Mouse (Mus musculus) embryonic facial prominence, embryonic 10.5 days (tissue): Measurements from ENCODE around the gene Cul7. TPM values are rescaled to one million over a fixed set of nuclear protein-coding genes. Genes with fewer than 3 reads are reported as not detected.

Experiments
- DNase-seq: peaks from one replicate; pipeline ENCODE4 v3.0.0-alpha.2; 2017; ENCODE audit warnings: low spot score
- H3K27ac ChIP-seq: fragments of 300-500 bp; sonication (generic); replicated peaks from 2 replicates; pipeline ENCODE4 v1.5.1; 2016; ENCODE audit warnings: mild to moderate bottlenecking
- H3K27me3 ChIP-seq: fragments of 300-500 bp; sonication (generic); replicated peaks from 2 replicates; pipeline ENCODE4 v1.6.1; 2016; ENCODE audit warnings: low read depth, mild to moderate bottlenecking; ENCODE audit not compliant: poor library complexity, severe bottlenecking
- H3K36me3 ChIP-seq: fragments of 300-500 bp; sonication (generic); replicated peaks from 2 replicates; pipeline ENCODE4 v1.6.1; 2016; ENCODE audit warnings: mild to moderate bottlenecking, moderate library complexity
- H3K4me1 ChIP-seq: fragments of 300-500 bp; sonication (generic); 2 replicates; pipeline ENCODE4 v1.6.1; 2016
- H3K4me3 ChIP-seq: fragments of 300-500 bp; sonication (generic); 2 replicates; pipeline ENCODE4 v1.5.1; 2016; ENCODE audit warnings: mild to moderate bottlenecking, moderate library complexity
- H3K9me3 ChIP-seq: fragments of 300-500 bp; sonication (generic); 2 replicates; pipeline ENCODE4 v1.6.1; 2016; ENCODE audit warnings: mild to moderate bottlenecking
- WGBS: fragments of 180-500 bp; shearing (Covaris S2); methylation state at CpG from one replicate; pipeline ENCODE4 v1.1.7; 2016; 5-methylcytosine and 5-hydroxymethylcytosine counted together
- polyA plus RNA-seq: library from polyadenylated mRNA; unstranded; fragments of >200 nt; fragmentation: Nextera tagmentation; extraction: Ambion mirVana; gene quantifications from 2 replicates; pipeline ENCODE4 v1.2.1, GENCODE M21; 2016

Gene Cul7
- polyA plus RNA-seq, 1 experiment from 2014 or later: 46.9 TPM

DNA sequence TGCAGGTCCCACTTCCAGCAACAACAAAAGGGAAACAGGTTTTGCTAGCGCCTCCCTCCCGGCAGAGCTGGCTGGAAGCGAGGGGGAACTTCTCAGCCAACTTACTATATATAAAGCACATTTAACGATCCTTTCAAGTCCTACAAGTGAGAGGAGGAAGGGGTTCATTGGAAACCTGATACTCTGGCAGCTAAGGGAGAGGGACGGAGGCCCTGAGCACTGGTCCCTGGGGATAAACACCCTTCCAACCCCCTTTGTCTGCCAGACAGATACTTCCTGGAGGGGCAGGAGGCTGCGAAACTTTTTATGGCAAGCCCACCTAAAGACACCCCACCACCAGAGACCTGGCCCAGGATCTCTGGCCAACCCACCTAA, 31.8 kb upstream of the Cul7 start:
- WGBS: 6% methylated on average over 6 of the region's 6 CpGs
- Histone ChIP-seq H3K4me3 (peak overlapping the region; percentile 47), H3K9me3 (no peaks in the 10 kb centered on the region), H3K27me3 (no peaks in the 10 kb centered on the region), H3K36me3 (peaks cover 5% of the 10 kb centered on the region; the same call in 1 of the 2 replicates), H3K4me1 (peaks cover 96% of the 10 kb centered on the region), H3K27ac (peak overlapping the region; percentile 96)
- DNase-seq: no peak

DNA sequence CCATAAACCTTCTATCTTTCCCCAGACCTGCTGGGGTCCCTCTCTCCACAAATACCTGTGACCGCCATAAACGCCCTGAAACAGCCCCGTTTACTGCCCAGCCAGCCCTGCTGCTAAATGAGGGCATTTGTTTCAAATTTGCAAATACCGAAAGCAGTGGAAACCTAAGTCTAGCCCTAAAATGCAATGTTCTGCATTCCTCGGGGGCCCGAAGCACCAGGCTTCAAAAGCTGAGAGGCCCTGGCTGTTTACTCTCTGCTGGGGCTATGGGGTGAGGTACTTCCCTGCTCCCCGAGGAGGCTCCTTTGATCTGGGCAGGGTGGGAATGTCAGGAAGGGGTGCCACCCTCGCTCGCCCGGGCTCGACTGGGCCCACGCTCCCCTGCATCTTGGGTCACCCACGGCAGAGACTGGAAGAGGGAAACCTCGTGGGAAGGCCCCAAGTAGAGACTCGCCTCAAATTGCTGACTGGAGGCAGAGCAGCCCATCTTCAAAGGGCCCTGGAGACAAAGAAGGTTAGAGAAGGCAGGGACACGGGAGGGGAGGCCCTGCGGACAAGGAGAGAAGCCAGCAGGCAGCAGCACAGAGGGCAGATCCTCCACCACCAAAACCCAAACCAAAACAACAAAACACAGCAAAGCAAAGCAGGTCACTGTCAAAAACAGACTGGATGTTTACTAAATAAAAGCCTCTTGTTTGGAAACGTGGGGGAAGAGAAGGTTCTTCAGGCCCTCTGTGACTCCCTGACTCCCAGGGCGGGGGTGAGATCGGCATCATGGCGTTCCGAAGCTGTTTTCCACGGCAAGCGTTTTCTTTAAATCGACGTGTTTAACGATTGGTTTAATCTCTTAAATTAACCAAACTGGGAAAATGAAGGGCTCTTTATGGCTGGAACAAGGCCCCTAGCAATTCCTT, 31.1 kb upstream of the Cul7 start:
- H3K9me3 ChIP-seq: no peaks in the 10 kb centered on the region
- H3K4me1 ChIP-seq: peaks cover 96% of the 10 kb centered on the region
- no peaks in the 10 kb centered on the region for H3K27me3 ChIP-seq
- 4% methylated on average over 27 of the region's 27 CpGs for WGBS
- peaks cover 5% of the 10 kb centered on the region; the same call in 1 of the 2 replicates for H3K36me3 ChIP-seq
- peak overlapping the region; percentile 47 for H3K4me3 ChIP-seq
- peak overlapping the region; percentile 96 for H3K27ac ChIP-seq
- peak; percentile 67 for DNase-seq

DNA sequence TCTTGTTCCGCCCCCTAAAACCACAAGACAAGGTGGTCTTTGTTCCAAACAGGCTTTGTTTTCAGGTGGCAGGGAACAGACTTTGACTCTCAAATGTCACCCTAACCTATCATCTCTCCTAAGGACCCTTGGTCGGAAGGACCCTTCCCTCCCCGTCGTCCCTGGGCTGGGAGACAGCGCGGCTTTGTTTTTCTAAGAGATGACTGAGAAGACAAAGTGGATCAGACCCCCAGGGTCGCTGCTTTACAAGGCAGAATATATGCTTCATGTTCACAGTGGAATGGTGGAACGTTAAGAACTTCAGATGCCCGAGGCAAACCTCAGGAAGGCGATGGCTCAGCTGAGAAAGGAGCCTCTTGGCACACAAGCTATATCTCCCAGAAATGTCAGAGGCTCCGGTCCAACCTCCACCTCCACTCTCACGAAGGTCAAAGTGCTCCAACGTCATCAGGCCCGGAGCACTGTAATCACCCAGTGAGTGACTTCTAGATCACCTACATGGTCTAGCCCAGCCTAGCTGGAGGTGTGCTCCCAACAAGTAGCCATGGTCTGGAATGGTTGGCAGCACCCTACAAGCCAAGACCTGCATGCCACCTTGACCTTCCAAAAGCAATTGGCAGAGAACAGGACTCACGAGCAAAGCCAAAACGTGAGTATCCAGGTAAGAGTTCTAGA, 30.3 kb upstream of the Cul7 start:
- Histone ChIP-seq H3K4me1 (peaks cover 98% of the 10 kb centered on the region), H3K9me3 (no peaks in the 10 kb centered on the region), H3K4me3 (peak overlapping the region; percentile 47), H3K27me3 (no peaks in the 10 kb centered on the region), H3K27ac (peak overlapping the region; percentile 96), H3K36me3 (peaks cover 5% of the 10 kb centered on the region; the same call in 1 of the 2 replicates)
- DNase-seq: peak; percentile 42
- 23% methylated on average over 16 of the region's 16 CpGs for WGBS

DNA sequence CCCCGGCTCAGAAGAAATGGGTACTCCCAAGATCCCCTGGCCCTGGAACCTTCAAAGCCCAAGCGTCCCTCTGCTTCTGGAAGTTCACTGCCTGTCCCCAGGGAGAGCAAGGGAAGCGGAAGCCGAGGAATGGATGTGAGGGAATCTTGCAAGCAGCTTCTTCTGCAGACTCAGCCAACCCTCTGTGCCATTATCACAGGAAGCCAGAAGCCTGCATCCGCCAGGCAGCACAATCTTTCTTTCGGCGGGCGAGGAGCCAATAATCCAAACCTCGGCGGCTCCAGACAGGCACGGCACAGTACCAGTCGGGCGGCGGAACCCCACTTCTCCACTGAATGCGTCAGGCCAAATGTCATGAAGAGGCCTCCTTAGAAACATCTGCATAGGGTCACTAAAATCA, 28.8 kb upstream of the Cul7 start:
- Histone ChIP-seq H3K4me1 (peaks cover 100% of the 10 kb centered on the region), H3K27me3 (no peaks in the 10 kb centered on the region), H3K27ac (peak overlapping the region; percentile 10; the same call in 1 of the 2 replicates)

DNA sequence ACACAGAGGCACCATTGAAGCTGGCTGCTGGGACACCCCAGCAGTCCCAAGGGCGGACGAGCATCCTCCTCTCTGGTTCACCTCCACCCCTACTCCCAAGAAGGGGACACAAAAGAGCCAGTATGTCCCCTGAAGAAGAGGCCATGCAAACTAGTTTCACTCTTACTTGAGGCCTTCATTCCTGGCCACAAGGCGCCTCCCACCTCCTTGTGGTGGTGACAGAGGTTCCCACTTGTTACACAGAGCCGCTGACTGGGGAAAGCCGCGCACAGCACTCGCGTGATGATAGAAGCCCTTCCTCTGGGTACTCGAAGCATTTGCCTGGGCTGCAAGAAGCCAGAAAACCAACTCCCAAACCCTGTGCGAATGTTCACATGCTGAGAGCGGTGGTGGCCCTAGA, 27.9 kb upstream of the Cul7 start:
- Histone ChIP-seq H3K4me3 (0 out of 2 replicates have a peak overlapping the region, but pooled peaks have one; percentile 18), H3K27ac (peak overlapping the region; percentile 70), H3K9me3 (no peaks in the 10 kb centered on the region), H3K27me3 (no peaks in the 10 kb centered on the region), H3K36me3 (peaks cover 5% of the 10 kb centered on the region; the same call in 1 of the 2 replicates), H3K4me1 (peaks cover 100% of the 10 kb centered on the region)
- 76% methylated on average over 11 of the region's 11 CpGs for WGBS
- no peak for DNase-seq

More for the DNA sequence above, 28.8 kb upstream of the Cul7 start:
- no peak for DNase-seq
- 79% methylated on average over 15 of the region's 15 CpGs for WGBS
- no peak overlapping the region for H3K4me3 ChIP-seq
- no peaks in the 10 kb centered on the region for H3K9me3 ChIP-seq
- H3K36me3 ChIP-seq: peaks cover 5% of the 10 kb centered on the region; the same call in 1 of the 2 replicates

DNA sequence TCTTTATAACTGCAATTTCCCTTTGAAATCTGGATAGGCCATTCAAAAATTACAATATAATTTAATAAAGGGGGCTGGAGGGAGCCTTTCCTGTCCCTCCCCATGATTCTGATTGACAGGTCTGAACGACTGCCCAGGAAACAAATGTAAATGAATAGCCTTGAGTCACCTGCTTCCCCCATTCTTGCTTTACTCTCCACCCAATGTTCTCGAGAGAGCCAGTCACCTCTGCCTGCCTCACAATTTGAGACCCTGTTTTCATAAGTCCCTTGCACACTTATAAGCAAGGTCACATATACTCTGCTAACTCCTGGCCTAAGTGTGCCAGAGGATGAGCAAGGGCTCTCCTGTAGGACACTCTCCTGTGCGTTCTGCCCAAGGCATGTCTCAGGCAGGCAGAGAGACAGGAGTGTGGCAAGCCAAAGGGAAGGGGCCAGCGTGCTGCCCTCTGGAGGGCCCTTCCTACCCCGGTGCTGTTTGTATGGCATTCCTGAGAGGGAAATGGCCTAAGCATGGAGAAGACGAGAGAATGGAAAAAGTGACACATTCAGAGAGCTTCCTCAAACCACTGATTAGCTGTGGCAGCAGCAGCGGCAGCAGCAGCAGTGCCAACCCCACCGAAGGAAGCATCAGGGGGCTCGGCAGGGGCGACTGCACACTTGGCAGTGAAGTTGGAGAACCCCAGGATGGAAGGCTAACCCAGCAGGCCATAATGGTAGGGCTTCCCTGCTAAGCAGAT, 26.1 kb upstream of the Cul7 start:
- 32% methylated on average over 10 of the region's 10 CpGs for WGBS
- peak overlapping the region; percentile 21 for H3K27ac ChIP-seq
- peaks cover 95% of the 10 kb centered on the region for H3K4me1 ChIP-seq
- H3K27me3 ChIP-seq: no peaks in the 10 kb centered on the region
- DNase-seq: no peak
- H3K9me3 ChIP-seq: no peaks in the 10 kb centered on the region
- H3K36me3 ChIP-seq: peaks cover 5% of the 10 kb centered on the region; the same call in 1 of the 2 replicates
- peak overlapping the region; percentile 19; the same call in 1 of the 2 replicates for H3K4me3 ChIP-seq

DNA sequence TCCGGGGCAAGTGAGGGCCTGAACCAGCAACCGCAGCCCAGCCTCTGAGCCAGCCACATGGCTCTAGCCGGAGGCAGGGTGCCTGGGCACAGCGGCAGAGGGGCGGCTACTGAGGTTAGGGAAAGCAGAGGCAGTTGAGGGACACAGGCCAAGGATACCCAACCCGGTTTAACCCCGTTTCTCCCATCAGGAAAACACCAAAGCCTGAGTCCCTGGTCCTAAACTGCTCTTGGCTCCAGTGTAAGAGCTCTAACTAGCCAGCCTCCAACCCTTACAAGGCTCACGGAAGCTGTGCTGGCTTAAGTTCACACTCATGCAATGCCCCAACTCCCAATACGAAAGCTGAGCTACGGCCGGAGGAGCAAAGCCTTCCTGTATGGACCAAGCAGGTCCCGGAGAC, 25.5 kb upstream of the Cul7 start:
- Histone ChIP-seq H3K4me1 (peaks cover 94% of the 10 kb centered on the region), H3K4me3 (peak overlapping the region; percentile 19; the same call in 1 of the 2 replicates)
- WGBS: 65% methylated on average over 12 of the region's 12 CpGs

DNA sequence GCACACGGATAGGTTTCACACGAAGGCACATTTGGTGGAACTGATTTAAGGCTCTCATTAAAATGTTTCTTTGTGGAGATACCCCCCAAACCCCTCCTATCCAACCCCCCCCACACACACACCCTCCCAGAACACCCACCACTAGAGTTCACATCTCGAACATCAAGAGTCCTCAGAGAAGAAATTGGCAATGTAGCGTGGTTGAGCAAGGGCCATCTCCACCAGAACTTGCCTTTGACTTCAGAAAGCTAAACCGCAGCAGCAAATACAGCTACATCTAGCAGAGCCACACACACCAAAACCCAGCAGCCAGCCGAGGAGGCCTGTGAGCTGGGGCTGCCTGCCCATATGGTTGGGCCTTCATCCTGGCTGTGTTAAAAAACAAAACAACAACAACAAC, 22.7 kb upstream of the Cul7 start:
- WGBS: 68% methylated on average over 6 of the region's 6 CpGs
- Histone ChIP-seq H3K4me3 (peak overlapping the region; percentile 97), H3K4me1 (peaks cover 88% of the 10 kb centered on the region), H3K36me3 (peaks cover 11% of the 10 kb centered on the region), H3K27ac (peak overlapping the region; percentile 97; the same call in 1 of the 2 replicates), H3K9me3 (no peaks in the 10 kb centered on the region), H3K27me3 (no peaks in the 10 kb centered on the region)
- no peak for DNase-seq

More for the DNA sequence above, 25.5 kb upstream of the Cul7 start:
- Histone ChIP-seq H3K27me3 (no peaks in the 10 kb centered on the region), H3K27ac (peak overlapping the region; percentile 21), H3K36me3 (peaks cover 5% of the 10 kb centered on the region; the same call in 1 of the 2 replicates), H3K9me3 (no peaks in the 10 kb centered on the region)
- DNase-seq: no peak

DNA sequence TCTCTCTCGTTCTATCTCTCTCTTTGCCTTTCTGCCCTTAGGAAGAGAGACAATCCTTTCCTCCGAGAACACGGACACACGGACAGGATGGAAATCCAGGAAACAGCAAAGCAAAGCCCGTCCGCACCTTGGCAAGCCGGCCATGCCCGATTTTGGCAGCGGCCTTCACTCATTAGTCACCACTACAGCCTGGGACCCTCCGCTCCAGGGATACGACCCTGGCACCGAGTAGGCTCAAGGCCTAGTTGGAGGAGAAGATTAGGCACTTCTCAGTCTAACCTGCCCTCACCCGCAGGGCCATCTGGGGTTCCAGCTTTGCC, 21.7 kb upstream of the Cul7 start:
- Histone ChIP-seq H3K4me1 (peaks cover 78% of the 10 kb centered on the region), H3K27ac (peak overlapping the region; percentile 97), H3K4me3 (peak overlapping the region; percentile 97), H3K36me3 (peaks cover 16% of the 10 kb centered on the region), H3K27me3 (no peaks in the 10 kb centered on the region), H3K9me3 (no peaks in the 10 kb centered on the region)
- no peak for DNase-seq
- WGBS: 1% methylated on average over 13 of the region's 13 CpGs

DNA sequence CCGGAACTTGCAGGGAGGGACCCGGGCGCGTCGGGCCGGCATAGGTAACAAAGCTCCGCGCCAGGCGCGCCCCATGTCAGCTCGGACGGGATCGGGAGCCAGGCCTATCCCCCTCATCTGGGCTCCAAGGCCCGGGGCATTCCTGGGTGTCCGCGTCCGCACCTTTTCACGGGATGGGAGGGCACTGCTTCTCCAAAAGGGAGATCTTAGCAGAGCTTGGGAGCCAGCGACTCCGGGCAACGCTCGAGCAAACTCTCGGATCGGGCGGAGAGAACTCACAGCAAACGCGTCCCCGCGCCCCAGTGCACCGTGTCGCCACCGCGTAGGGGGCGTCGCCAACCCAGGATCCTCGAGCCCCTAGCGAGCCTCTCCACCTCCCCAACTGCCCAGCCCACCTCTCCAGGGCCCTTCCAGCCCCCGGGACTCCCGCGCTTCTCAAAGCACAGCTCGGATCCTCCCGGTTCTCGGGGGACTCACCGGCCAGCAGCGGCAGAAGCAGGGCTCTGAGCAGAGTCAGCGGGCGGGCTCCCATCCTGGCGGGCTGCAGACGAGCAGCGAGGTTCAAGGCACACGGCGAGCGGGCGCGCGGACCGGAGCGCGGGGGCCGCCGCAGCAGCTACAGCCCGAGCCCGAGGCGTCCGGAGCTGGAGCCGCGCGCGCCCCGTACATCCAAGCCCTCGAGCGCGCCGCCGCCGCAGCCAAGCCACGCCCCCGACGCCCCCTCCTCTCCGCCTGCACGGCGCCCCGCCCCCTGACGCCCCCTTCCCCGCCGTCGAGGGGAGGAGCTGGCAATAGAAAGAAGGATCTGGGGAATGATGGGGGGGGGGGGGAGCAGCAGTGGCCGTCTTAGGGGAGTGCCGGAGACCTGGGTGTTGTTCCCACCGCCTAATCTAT, 21.1 kb upstream of the Cul7 start, which contains the start of gene Ptk7:
Gene Ptk7, minus strand, starts transcription at position 714 of the 894 bp plus-strand sequence.
- H3K36me3 ChIP-seq: peaks cover 16% of the 10 kb centered on the region
- H3K4me3 ChIP-seq: peak within 1 kb of the TSS; percentile 97
- peaks cover 72% of the 10 kb centered on the region for H3K4me1 ChIP-seq
- peak within 1 kb of the TSS; percentile 97 for H3K27ac ChIP-seq
- H3K9me3 ChIP-seq: no peaks in the 10 kb centered on the region
- DNase-seq: peak; percentile 98
- under 1% methylated on average over 89 of the region's 90 CpGs for WGBS
- no peaks in the 10 kb centered on the region for H3K27me3 ChIP-seq

DNA sequence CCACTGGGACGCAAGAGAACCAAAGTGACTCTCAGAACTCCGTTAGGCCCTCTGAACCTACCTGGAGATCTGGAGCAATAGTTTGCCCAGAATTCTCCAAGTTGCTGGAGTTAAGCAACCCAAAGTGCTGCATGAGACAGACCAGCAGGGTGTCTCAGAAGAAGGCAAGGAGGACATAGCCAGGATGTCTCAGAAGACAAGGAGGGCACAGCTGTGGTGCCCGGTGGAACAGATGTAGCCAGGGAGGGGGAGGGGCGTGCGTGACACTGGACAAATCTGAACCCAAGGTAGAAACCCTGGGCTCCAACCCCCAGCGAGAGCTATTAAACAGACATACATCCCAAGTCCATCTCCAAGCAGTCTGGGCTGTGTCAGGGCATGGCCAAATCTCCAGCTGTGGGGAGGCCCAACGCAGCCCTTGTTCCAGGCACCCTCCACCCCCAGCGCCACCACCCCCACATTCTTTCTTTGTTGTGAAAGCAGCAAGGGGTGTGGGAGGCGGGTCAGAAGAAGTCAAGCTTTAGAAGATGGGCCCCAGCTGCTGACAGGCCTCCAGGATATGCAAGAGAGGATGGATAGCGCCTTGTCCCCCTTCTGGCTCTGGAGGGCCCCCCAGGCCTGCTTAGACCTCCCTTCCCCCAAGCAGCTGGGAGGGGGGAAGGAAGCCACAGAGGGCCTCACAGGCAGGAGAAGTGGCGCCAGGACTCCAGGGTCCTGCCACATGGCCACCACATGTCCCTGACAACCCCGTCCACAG, 20.3 kb upstream of the Cul7 start:
- Histone ChIP-seq H3K4me3 (peak overlapping the region; percentile 97), H3K9me3 (no peaks in the 10 kb centered on the region), H3K27ac (peak overlapping the region; percentile 97), H3K36me3 (peaks cover 17% of the 10 kb centered on the region), H3K4me1 (peaks cover 64% of the 10 kb centered on the region), H3K27me3 (no peaks in the 10 kb centered on the region)
- 7% methylated on average over 12 of the region's 12 CpGs for WGBS
- peak; percentile 76 for DNase-seq
